Mouse (Mus musculus): ENCODE measurements at regions not wholly inside any gene's neighbourhood (a gene's known extent, or its start where the extent isn't known, plus 50 kb on each side); places are given as distances from the start of the nearest gene placed in this dataset.

DNA sequence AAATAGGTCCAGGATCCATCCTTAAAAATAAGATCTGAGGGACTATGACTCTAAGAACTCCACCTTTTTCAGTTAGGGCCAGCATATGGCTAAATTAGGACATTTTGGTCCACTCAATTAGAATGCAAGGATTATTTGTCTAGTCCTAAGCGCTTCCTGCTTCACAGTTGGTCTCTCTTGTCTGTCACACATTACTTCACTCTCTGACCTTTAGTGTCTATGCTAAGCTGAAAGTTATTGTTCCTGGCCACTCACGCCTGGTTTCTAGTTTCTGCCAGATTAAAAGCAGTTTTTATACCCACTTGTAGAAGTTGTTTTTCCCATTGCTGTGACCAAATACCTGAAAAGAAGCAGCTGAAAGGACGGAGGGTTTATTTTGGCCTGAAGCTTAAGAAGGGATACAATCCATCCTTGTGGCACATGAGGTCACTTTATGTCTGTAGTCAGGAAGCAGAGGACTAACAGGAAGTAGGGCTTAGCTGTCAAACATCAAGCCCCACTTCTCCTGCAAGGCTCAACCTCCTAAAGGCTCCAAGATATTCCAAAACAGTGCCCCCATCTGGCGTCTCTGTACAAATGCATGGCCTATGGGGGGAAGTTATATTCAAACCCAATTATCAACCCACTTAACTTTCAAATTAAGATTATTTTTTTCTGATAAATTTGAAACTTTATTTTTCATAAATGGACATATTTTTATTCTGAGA lies 195.3 kb upstream of the Gm5148 start:
- no peak for DNase-seq (ENCODE audit: low spot score)

DNA sequence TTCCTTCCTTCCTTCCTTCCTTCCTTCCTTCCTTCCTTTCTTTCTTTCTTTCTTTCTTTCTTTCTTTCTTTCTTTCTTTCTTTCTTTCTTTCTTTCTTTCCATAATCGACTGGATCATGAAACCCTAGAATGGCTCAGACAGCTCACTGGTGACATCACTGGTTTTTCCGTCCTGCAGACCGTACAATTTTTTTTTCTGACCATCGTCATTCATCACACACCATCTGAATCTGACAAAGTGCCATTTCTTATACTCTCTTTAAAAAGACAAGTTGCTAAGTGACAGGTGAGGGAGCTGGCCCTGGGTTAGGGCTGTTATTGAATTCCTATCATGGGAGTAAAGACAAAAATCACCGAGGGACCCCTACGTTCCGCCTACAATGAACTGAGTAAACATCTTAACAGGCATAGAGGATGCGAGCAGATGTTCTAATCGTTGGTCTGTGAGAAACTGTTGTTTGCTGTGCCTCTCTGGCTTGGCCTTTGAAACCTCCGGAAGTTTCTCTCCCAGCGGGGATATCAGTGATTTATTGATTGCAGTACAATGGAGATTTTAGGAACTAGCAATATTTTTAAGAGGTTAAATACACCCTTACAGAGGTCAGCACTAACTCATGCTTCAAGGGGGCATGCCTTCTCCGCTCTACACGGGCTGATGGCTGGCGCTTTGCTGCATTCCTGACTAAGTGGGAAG lies 192.6 kb upstream of the Gm5148 start:
- DNase-seq (ENCODE audit: low spot score), result peak; percentile 79

DNA sequence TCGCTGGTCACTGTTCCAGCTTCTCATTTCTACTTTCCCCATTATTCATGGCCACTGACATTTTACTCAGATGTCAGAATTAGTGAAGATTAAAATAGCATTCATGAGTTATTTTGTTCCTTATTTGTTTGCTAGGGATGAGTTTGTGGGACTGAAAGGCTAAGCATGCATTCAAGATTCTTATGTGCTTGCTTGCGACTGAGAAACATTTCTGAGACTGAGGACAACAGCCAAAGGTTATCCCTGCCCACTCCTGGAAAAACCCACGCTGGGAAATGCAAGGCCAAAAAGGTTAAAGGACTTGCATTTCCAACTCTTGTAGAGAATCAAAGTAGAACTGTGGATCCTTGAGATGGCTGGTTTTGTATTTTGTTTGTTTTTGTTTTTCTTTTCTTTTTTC lies 192.0 kb upstream of the Gm5148 start:
- DNase-seq (ENCODE audit: low spot score), result no peak

DNA sequence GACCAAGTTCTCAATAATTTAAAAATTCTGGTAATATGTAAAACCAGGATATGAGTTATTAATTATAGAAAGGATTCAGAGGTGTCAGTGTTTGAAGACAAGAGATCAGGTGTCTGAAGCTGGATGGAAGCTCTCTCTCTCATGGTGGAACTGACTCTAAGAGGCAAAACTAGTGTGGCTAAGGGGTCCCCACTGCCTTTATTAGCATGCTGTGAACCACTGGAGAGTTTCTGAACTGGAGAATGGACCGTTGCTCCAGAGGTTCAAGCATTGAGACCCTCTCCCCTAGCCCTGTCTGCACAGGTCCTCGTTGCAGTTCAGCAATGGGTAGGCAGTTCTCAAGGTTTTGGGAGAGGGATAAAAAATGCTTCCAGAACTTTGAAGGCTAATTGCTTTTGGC lies 191.4 kb upstream of the Gm5148 start:
- DNase-seq (ENCODE audit: low spot score), result no peak

DNA sequence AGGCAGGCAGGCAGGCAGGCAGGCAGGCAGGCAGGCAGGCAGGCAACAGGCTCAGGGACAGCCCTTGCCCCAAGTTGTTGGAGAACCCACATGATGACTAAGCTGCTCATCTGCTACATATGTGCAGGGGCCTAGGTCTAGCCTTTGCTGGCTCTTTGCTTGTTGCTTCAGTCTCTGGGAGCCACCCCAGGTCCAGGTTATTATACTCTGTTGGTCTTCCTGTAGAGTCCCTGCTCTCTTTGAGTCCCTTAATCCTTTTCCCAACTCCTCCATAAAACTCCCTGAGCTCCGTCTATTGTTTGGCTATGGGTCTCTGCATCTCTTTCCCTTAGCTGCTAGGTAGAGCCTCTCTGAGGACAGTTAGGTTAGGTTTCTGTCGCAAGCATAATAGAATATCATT lies 189.8 kb upstream of the Gm5148 start:
- DNase-seq (ENCODE audit: low spot score), result no peak

DNA sequence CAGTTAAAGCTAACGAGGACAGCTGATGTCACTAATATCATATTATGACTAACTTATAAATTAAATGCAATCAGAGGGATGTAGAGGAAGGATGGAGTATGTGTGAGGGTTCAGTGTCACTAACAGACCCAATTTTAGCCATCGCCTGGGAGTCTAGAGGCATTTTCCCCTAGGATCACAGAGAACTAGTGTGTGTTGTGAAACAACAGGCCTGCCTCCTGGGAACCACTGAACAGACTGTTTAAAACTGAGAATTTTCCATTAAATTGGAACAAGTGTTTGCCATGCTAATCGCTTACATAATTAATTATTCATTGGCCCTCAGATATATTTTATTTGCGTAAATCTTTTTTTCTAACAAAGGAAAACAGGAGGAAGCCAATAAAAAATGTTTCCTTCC lies 185.5 kb upstream of the Gm5148 start:
- DNase-seq (ENCODE audit: low spot score), result no peak

DNA sequence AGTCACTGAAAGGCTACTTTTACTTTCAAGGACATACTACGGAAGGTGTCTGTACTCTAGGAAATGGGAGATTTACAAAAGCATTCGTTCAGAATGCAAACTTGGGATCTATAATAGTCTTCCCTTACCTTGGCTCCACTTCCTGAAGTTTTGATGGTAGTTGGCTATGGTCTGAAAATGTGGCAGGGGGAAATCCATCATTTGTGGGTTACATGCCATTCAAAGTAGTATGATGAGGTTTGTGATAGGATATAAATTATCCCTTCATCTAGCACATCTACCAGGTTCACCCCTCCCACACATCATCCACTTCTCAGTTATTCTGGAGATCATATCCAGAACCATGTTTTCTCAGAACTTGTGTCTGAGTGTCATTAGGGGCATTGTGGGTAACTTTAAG lies 184.7 kb upstream of the Gm5148 start:
- DNase-seq (ENCODE audit: low spot score), result no peak

DNA sequence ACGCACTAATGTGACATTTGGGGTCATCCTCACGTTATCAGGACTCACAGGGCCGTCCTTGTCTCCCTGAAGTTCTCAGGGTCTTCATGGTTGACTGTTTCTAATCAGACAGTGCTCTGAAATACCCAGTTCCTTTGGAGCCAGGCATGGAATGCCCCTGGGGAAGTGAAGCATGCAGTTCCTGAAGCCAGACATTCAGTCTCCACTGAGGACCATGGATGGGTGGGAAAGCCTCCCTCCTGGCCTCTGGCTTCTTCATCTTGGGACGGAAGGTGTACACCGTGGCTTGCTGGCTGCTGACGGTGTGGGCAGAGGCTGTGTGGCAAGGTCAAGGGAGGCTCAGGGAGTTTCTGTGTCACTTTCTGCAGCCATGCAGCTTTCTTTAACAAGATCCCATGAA lies 184.2 kb upstream of the Gm5148 start:
- DNase-seq (ENCODE audit: low spot score), result peak; percentile 20

DNA sequence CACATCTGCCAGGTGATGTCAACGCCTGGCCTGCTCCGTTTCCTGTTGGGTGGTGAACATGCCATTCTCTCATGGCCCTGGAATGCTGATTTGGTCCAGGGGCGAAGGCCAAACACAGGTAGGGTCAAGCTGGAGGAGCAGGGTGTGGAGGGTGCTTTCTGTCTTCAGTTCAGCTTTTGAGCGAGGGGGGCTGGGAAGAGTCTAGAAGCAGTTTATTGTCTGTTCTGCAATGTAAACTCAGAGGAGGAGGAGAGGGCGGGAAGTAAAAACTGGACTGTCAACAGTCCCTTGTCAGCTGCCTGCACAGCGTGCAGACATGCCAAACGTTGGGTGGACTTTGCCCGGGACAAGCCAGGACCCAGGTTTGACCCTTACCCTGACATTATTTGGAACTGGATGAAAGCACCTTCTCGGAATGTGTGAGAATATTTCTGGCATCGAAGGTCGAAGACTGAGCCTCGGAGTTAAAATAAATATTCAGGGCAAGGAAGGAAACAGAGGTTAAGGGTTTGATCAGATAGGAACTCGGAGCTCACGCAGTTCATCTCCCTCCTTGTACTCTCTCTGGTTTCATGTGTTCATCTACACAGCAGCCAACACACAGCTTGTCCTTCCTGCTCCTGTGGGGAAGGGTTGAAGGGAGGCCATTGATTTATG lies 183.3 kb upstream of the Gm5148 start:
- DNase-seq (ENCODE audit: low spot score), result peak; percentile 63

DNA sequence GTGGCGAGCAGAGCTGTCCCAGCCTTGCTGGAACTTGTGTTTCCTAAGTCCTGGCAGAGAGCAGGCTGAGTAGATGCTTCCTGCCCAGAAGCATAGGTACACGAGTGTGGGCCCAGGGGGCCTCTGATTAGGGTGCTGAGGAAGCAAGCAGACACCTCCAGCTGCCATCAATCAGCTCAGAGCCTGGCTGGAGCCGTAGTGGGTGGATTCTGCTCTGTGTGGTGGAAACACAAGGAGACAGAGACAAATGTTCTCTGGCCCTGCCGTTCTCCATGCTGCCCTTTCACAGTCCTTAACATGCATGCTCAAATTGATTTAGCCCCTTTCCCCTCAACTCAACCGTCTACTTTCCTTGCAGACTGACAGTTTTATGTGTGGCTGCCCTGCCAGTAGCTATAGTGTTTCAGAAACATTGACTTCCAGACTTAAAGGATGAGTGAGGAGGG lies 182.5 kb upstream of the Gm5148 start:
- peak; percentile 83 for DNase-seq (ENCODE audit: low spot score)

DNA sequence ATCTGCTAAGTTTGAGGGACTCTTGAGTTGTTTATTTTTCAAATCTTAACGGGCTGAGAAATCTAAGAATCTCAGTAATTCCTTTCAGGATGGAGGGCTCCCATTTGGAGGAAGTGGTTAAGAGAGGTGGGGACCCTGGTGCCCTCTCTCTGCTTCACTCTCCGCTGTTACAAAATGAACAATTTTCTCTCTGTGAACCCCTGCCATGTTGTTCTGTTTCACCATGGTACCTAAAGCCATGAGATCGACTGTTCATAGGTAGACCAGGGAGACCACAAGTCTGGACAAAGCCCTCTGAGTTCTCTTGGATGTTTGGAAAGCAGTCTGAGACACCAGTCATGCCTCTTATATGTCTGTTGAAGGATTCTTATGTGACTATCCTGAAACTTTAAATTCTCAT lies 179.9 kb upstream of the Gm5148 start:
- DNase-seq (ENCODE audit: low spot score), result no peak

DNA sequence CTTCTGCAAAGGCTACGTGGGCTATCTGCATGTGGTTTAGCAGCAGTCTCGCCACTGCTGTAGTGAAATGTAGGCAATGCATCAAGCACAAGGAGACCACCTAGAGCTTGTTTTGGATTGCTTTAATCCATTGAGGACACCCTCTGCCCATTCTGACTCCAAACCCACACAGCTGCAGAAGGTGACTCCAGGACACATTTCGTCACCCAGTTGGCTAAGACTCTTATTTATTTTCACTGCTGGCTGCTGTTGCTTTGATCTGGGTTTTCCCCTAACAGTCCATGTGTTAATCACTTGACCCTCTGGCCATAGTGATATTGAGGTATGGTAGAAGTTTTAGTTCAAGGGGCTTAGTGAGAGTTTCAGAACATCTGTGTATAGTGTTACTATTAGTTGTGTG lies 179.2 kb upstream of the Gm5148 start:
- no peak for DNase-seq (ENCODE audit: low spot score)

DNA sequence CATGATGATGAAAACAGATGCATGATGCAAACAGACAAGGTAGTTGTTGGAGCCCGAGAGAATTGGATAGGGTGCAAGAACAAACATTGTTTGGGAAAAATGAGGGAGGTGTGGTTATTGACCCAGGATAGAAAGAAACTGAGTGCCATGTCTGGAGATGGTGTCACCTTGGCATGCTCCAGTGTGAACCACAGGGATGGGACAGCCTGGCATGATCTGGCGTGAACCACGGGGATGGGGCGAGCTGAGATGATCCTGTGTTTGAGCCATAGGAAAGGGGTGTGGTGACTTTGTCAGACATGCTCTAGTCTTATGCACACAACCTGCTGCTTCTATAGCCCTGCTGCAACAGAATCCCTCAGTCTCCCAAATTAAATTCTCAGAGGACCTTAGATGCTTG lies 178.7 kb upstream of the Gm5148 start:
- no peak for DNase-seq (ENCODE audit: low spot score)

DNA sequence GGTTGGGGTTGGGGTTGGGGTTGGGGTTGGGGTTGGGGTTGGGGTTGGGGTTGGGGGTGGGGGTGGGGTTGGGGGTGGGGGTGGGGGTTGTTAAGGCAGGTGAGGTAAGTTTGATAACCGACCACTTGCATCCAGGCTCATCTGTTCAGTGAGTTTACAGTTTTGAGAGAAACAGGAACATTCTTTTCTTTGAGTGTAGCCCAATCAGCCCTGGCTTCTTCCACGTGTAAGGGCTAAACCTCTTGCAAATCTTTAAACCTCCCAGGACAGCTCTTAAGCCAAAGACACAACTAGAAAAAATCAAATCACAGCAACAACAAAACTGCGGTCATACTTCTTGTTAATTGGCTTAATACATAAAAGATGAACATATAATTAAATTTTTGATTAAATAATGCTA lies 173.1 kb upstream of the Gm5148 start:
- DNase-seq (ENCODE audit: low spot score), result peak; percentile 24

DNA sequence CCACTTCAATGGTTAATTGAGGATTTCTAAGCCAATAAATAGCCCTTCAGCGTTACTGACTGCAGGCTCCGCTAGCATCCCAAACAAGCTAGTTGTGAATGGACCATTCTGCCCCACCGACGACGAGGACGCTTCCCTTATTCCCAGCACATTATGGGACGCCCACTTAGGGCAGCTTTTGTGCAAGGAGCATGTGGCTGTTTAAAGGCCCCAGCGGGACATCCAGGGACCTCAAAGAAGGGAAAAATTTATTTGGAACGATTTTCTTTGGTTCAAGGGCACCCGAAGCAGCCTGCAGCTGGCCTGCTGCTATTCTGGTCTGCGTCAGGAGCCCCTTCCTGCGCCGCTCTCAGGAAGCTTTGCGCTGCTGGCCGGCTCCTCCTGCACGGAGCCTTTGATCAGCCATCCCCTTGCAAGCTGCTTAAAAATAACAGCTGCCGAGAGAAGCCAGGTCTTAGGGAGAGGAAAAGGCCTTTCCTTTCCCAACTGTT lies 172.6 kb upstream of the Gm5148 start:
- peak; percentile 82 for DNase-seq (ENCODE audit: low spot score)

DNA sequence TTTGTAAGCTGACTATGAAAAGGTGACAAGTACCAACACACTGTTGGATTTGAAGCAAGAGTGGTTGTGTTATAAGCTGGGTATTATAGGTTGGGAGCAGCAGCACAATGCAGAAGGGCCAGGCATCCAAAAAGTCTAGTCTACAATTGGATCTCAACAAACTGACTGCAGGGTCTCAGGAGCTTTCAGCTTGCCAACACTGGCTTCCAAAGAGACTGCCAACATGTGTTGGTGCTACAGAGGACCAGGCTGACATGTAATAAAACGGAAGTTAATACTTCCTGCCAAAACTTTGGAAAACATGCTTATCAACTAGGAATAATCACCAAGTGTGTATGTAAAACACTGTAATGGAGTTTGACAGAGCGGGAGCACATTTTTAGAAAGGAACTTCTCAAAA lies 170.3 kb upstream of the Gm5148 start:
- DNase-seq (ENCODE audit: low spot score), result no peak

DNA sequence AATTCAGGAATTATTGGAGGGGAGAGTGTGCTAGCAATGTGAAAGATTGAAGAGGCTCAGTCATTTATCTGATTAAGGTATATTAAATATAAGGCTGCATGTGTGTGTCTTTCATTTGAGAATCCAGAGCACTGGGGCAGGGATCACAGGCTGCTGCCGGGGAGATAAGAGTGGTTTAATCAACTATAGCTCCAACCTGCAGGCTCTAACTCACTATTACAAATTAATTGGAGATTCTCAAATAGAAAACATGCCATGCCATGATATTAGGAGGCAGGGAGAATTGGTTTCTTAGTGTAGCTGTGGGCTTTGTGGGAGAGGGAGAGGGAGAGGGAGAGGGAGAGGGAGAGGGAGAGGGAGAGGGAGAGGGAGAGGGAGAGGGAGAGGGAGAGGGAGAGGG lies 165.9 kb upstream of the Gm5148 start:
- DNase-seq (ENCODE audit: low spot score), result no peak

DNA sequence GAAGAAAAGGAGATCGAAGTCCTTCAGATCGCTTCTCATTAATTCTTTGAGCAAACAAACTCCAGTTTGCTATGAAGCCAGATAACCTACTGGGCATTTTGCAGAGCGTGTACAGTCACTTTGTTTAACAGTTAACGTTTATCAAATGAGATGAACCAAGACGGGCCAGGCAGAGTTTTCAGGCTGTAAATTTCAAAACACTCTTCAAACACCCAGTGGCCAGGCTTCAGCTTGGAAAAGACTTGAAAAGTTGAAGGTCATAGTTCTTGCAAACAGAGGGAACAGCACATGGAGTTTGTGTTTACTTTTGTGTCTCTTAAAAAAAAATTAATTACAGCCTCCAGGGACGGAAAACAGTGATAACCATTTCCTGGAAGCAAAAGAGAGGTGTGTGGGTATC lies 164.2 kb upstream of the Gm5148 start:
- DNase-seq (ENCODE audit: low spot score), result no peak

DNA sequence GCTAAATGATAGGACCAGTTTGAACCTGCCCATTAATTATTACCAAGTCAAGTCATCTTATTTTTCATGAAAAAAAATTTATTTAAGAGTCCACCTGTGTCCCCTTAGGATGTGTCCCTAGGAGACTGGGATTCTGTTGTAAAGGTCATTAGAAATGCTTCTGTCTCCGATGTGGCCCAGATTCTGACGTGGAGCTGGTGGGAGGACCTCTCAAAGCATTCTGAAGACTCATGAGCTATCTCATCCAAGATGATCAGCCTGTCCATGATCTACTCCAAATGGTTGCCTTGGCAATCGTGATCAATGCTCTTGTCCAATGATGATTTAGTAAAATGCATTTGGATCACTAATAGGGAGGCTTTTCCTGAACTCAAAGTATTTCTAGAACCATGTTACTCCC lies 163.4 kb upstream of the Gm5148 start:
- DNase-seq (ENCODE audit: low spot score), result no peak

DNA sequence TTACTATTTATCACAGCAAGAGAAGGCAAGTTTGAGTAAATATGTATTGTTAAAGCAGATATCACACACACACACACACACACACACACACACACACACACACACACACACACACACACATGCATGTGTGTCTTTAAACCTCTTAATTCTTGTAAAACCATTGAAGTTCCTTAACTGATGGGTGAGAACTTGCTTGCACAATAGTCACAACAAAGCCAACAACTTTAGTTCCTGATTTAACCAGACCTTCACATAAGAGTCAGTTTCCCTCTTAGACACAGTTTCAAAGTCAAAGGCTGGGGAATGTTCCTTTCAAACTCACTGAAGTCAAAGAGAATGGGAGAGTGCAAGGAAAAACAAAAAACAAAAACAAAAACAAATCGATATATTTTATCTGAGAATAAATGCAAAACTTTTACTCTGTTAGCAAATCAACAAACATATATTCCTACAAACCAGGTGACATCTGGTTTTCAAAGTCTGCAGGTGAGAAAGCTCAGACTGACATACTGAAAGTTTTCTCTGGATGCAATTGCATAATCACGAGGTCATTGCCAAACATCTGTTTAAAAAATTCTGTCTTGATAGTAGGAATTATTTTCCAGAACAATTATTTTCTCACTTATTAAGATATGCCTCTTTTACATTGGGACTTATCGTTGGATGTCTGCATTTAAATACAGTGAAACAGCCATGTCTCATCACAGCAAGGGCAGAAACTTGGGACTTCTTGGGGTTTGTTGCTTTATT lies 162.6 kb upstream of the Gm5148 start:
- DNase-seq (ENCODE audit: low spot score), result no peak

DNA sequence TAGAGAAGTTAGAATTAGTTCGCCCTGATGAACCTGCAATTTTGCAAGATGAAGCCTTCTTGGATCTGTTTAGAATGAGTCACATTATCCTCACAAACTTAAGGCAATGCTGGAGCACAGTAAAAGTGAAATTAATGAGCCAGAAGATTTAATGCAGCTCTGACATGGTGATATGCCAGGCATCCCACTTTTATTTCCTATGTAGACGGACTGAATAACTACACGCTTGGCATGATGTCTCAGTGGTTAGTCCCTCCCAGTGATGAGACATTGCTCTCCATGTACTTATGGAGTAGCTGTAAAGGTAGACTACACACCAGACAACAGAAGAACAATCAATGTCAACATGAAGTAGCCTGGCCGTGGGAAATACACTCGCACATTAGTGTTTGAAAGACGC lies 161.5 kb upstream of the Gm5148 start:
- DNase-seq (ENCODE audit: low spot score), result no peak

DNA sequence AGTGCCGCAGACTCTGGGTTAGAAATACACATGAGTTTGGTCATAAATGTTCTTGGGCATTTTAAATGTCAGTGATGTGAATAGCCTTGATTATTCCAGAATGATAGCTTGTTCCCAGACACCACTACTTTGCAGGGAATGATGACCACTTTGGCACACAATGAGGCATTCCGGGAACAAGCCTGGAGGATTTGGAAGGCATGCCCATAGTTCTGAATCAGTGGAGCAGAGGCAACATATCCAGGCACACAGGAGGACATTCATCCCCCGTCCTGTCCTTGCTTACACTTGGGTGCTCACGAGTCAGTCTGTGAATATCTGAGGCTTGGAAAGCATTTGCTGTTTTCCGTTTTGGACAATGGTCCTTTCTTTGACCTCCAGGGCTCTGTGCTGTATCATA lies 158.1 kb upstream of the Gm5148 start:
- no peak for DNase-seq (ENCODE audit: low spot score)

DNA sequence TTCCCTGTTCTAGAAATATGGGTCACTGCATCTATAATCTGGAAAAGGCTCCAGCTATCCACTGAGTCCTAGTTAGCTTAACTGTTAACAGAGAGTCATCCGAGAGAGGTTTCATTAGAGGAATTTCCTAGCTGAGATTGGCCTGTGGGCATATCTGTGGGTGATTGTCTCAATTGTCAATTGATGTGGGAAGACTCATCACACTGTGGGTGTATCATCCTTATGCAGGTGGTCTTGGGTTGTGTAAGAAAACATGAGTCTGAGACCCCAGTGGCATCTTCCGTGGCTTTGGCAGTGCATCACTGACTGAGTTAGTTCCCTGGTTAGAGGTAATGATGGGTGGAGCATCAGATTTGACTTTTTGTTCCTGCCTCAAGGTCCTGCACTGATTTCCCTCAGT lies 156.7 kb upstream of the Gm5148 start:
- DNase-seq (ENCODE audit: low spot score), result no peak

Data from embryo, embryonic 10 days (tissue).